Mouse (Mus musculus): ENCODE measurements around the gene Hexim1. TPM values are rescaled to one million over a fixed set of nuclear protein-coding genes. Genes with fewer than 3 reads are reported as not detected.

Hexim1 gene
- polyA plus RNA-seq, 1 experiment from 2014 or later, result 3.7 TPM

- Histone ChIP-seq H3K4me2 (peak within 1 kb of the TSS; percentile 73), H3K9me3 (no peaks in the 10 kb centered on the region), H3K27me3 (replicated peaks) (peaks cover 32% of the 10 kb centered on the region), H3K36me3 (replicated peaks) (no peaks in the 10 kb centered on the region), H3K4me3 (peak within 1 kb of the TSS; percentile 46), H3K4me1 (peaks cover 22% of the 10 kb centered on the region), H3K27ac (no peak within 1 kb of the TSS), H3K9ac (peak within 1 kb of the TSS; percentile 32)
- peak; percentile 40; the same call in 1 of the 2 replicates for ATAC-seq (replicated peaks)
- under 1% methylated on average over 33 of the region's 34 CpGs for WGBS
Observed at GRCm38 (mm10) chr11:103101481-103101865, 14.6 kb upstream of the Hexim1 start, which contains the start of the genes Plcd3 and Acbd4. Gene Plcd3, minus strand, starts transcription at chr11:103101658. Gene Acbd4, plus strand, starts transcription at chr11:103101682.

GRCm38 (mm10) chr11:103101866-103102501 lies 14.0 kb upstream of the Hexim1 start:
- ATAC-seq (replicated peaks), result peak; percentile 49; the same call in 1 of the 2 replicates
- Histone ChIP-seq H3K27me3 (replicated peaks) (peaks cover 32% of the 10 kb centered on the region), H3K9me3 (no peaks in the 10 kb centered on the region), H3K4me3 (peak overlapping the region; percentile 46), H3K27ac (no peak overlapping the region), H3K9ac (peak overlapping the region; percentile 32), H3K4me2 (peak overlapping the region; percentile 73), H3K36me3 (replicated peaks) (no peaks in the 10 kb centered on the region), H3K4me1 (peaks cover 22% of the 10 kb centered on the region)
- 1% methylated on average over 30 of the region's 30 CpGs for WGBS

GRCm38 (mm10) chr11:103102725-103103349 lies 13.2 kb upstream of the Hexim1 start:
- Histone ChIP-seq H3K27ac (no peak overlapping the region), H3K4me3 (peak overlapping the region; percentile 46), H3K9ac (0 out of 2 replicates have a peak overlapping the region, but pooled peaks have one; percentile 32), H3K36me3 (replicated peaks) (no peaks in the 10 kb centered on the region), H3K4me2 (peak overlapping the region; percentile 73), H3K27me3 (replicated peaks) (peaks cover 32% of the 10 kb centered on the region), H3K9me3 (no peaks in the 10 kb centered on the region), H3K4me1 (peaks cover 18% of the 10 kb centered on the region)
- WGBS, result 1% methylated on average over 35 of the region's 35 CpGs
- peak; percentile 84 for ATAC-seq (replicated peaks)

GRCm38 (mm10) chr11:103103621-103104020 lies 12.4 kb upstream of the Hexim1 start:
- H3K4me3 ChIP-seq, result no peak overlapping the region
- H3K9me3 ChIP-seq, result no peaks in the 10 kb centered on the region
- H3K27ac ChIP-seq, result no peak overlapping the region
- peaks cover 18% of the 10 kb centered on the region for H3K4me1 ChIP-seq
- peaks cover 27% of the 10 kb centered on the region for H3K27me3 ChIP-seq (replicated peaks)
- peak overlapping the region; percentile 73; the same call in 1 of the 2 replicates for H3K4me2 ChIP-seq
- H3K36me3 ChIP-seq (replicated peaks), result no peaks in the 10 kb centered on the region
- 50% methylated on average over 8 of the region's 8 CpGs for WGBS
- ATAC-seq (replicated peaks), result no peak
- no peak overlapping the region for H3K9ac ChIP-seq

GRCm38 (mm10) chr11:103104469-103104868 lies 11.6 kb upstream of the Hexim1 start:
- Histone ChIP-seq H3K36me3 (replicated peaks) (no peaks in the 10 kb centered on the region), H3K9me3 (no peaks in the 10 kb centered on the region), H3K4me1 (peaks cover 18% of the 10 kb centered on the region), H3K27me3 (replicated peaks) (peaks cover 24% of the 10 kb centered on the region), H3K4me3 (no peak overlapping the region), H3K4me2 (no peak overlapping the region), H3K27ac (no peak overlapping the region), H3K9ac (no peak overlapping the region)
- 89% methylated on average over 7 of the region's 7 CpGs for WGBS
- no peak for ATAC-seq (replicated peaks)

- no peak overlapping the region for H3K9ac ChIP-seq
- no peak overlapping the region for H3K4me2 ChIP-seq
- peaks cover 18% of the 10 kb centered on the region for H3K4me1 ChIP-seq
- H3K9me3 ChIP-seq, result no peaks in the 10 kb centered on the region
- no peak overlapping the region for H3K27ac ChIP-seq
- no peaks in the 10 kb centered on the region for H3K36me3 ChIP-seq (replicated peaks)
- ATAC-seq (replicated peaks), result no peak
- H3K27me3 ChIP-seq (replicated peaks), result peaks cover 16% of the 10 kb centered on the region
- no peak overlapping the region for H3K4me3 ChIP-seq
- 58% methylated on average over 14 of the region's 14 CpGs for WGBS
Observed at GRCm38 (mm10) chr11:103105180-103105725, 10.8 kb upstream of the Hexim1 start.

GRCm38 (mm10) chr11:103105810-103106209 lies 10.2 kb upstream of the Hexim1 start:
- H3K4me2 ChIP-seq, result no peak overlapping the region
- no peak overlapping the region for H3K4me3 ChIP-seq
- H3K27me3 ChIP-seq (replicated peaks), result peaks cover 13% of the 10 kb centered on the region
- peaks cover 18% of the 10 kb centered on the region for H3K4me1 ChIP-seq
- WGBS, result 83% methylated on average over 6 of the region's 6 CpGs
- no peaks in the 10 kb centered on the region for H3K36me3 ChIP-seq (replicated peaks)
- H3K9me3 ChIP-seq, result no peaks in the 10 kb centered on the region
- no peak overlapping the region for H3K9ac ChIP-seq
- H3K27ac ChIP-seq, result no peak overlapping the region
- ATAC-seq (replicated peaks), result no peak

- Histone ChIP-seq H3K9me3 (no peaks in the 10 kb centered on the region), H3K36me3 (replicated peaks) (no peaks in the 10 kb centered on the region), H3K4me3 (no peak overlapping the region), H3K4me2 (no peak overlapping the region), H3K9ac (no peak overlapping the region), H3K27ac (no peak overlapping the region), H3K27me3 (replicated peaks) (peaks cover 12% of the 10 kb centered on the region), H3K4me1 (peaks cover 16% of the 10 kb centered on the region)
- 65% methylated on average over 4 of the region's 4 CpGs for WGBS
- no peak for ATAC-seq (replicated peaks)
Observed at GRCm38 (mm10) chr11:103106386-103106785, 9.6 kb upstream of the Hexim1 start.

GRCm38 (mm10) chr11:103111301-103111700 lies 4.7 kb upstream of the Hexim1 start:
- ATAC-seq (replicated peaks), result no peak
- H3K4me1 ChIP-seq, result peaks cover 19% of the 10 kb centered on the region
- H3K4me3 ChIP-seq, result no peak overlapping the region
- H3K27me3 ChIP-seq (replicated peaks), result peaks cover 32% of the 10 kb centered on the region
- H3K27ac ChIP-seq, result no peak overlapping the region
- WGBS, result 16% methylated on average over 10 of the region's 10 CpGs
- H3K4me2 ChIP-seq, result peak overlapping the region; percentile 49; the same call in 1 of the 2 replicates
- no peaks in the 10 kb centered on the region for H3K9me3 ChIP-seq
- H3K9ac ChIP-seq, result no peak overlapping the region
- no peaks in the 10 kb centered on the region for H3K36me3 ChIP-seq (replicated peaks)

- no peaks in the 10 kb centered on the region for H3K36me3 ChIP-seq (replicated peaks)
- peaks cover 25% of the 10 kb centered on the region for H3K4me1 ChIP-seq
- H3K27me3 ChIP-seq (replicated peaks), result peaks cover 32% of the 10 kb centered on the region
- ATAC-seq (replicated peaks), result no peak
- WGBS, result 2% methylated on average over 28 of the region's 28 CpGs
- peak overlapping the region; percentile 28 for H3K4me3 ChIP-seq
- H3K4me2 ChIP-seq, result peak overlapping the region; percentile 49
- no peaks in the 10 kb centered on the region for H3K9me3 ChIP-seq
- no peak overlapping the region for H3K27ac ChIP-seq
- H3K9ac ChIP-seq, result peak overlapping the region; percentile 14; the same call in 1 of the 2 replicates
Observed at GRCm38 (mm10) chr11:103111881-103112551, 4.0 kb upstream of the Hexim1 start.

GRCm38 (mm10) chr11:103112552-103112912 lies 3.5 kb upstream of the Hexim1 start:
- H3K4me1 ChIP-seq, result peaks cover 30% of the 10 kb centered on the region
- no peaks in the 10 kb centered on the region for H3K36me3 ChIP-seq (replicated peaks)
- peak overlapping the region; percentile 28; the same call in 1 of the 2 replicates for H3K4me3 ChIP-seq
- H3K9me3 ChIP-seq, result no peaks in the 10 kb centered on the region
- peak overlapping the region; percentile 49 for H3K4me2 ChIP-seq
- ATAC-seq (replicated peaks), result no peak
- no peak overlapping the region for H3K27ac ChIP-seq
- H3K27me3 ChIP-seq (replicated peaks), result peaks cover 32% of the 10 kb centered on the region
- H3K9ac ChIP-seq, result no peak overlapping the region
- 8% methylated on average over 9 of the region's 9 CpGs for WGBS

GRCm38 (mm10) chr11:103113005-103113404 lies 3.0 kb upstream of the Hexim1 start:
- ATAC-seq (replicated peaks), result no peak
- Histone ChIP-seq H3K4me1 (peaks cover 35% of the 10 kb centered on the region), H3K36me3 (replicated peaks) (no peaks in the 10 kb centered on the region), H3K9ac (no peak overlapping the region), H3K4me2 (no peak overlapping the region), H3K27ac (no peak overlapping the region), H3K9me3 (no peaks in the 10 kb centered on the region), H3K4me3 (no peak overlapping the region), H3K27me3 (replicated peaks) (peaks cover 32% of the 10 kb centered on the region)
- 32% methylated on average over 12 of the region's 12 CpGs for WGBS

Measured in midbrain, embryonic 15.5 days (tissue).